Mouse (Mus musculus) hindbrain, embryonic 13.5 days (tissue): ENCODE results near the gene Rbpj. TPM values are rescaled to one million over a fixed set of nuclear protein-coding genes. Genes with fewer than 3 reads are reported as not detected.

ENCODE experiments used
- ATAC-seq: fragments of 200-750 bp; cut with Nextera tagmentation; 2 replicates; pipeline ENCODE4 v1.8.0; 2017; ENCODE audit warnings: moderate TSS enrichment; ENCODE audit not compliant: low FRiP score
- H3K27ac ChIP-seq: fragments of 300-500 bp; sonication (generic); 2 replicates; pipeline ENCODE4 v1.5.1; 2015; ENCODE audit warnings: inconsistent platforms, mild to moderate bottlenecking, moderate library complexity
- H3K27me3 ChIP-seq: fragments of 300-500 bp; sonication (generic); 2 replicates; pipeline ENCODE4 v1.6.1; 2015; ENCODE audit warnings: mild to moderate bottlenecking, inconsistent platforms
- H3K36me3 ChIP-seq: fragments of 300-500 bp; sonication (generic); 2 replicates; pipeline ENCODE4 v1.6.1; 2015; ENCODE audit warnings: mild to moderate bottlenecking, inconsistent platforms
- H3K4me1 ChIP-seq: fragments of 300-500 bp; sonication (generic); replicated peaks from 2 replicates; pipeline ENCODE4 v1.6.1; 2015; ENCODE audit warnings: inconsistent platforms
- H3K4me2 ChIP-seq: fragments of 300-500 bp; sonication (generic); 2 replicates; pipeline ENCODE4 v1.6.1; 2015; ENCODE audit warnings: inconsistent platforms, mild to moderate bottlenecking, moderate library complexity
- H3K4me3 ChIP-seq: fragments of 300-500 bp; sonication (generic); 2 replicates; pipeline ENCODE4 v1.5.1; 2015; ENCODE audit warnings: mild to moderate bottlenecking, inconsistent platforms
- H3K9ac ChIP-seq: fragments of 300-500 bp; sonication (generic); 2 replicates; pipeline ENCODE4 v1.6.1; 2015; ENCODE audit warnings: mild to moderate bottlenecking, inconsistent platforms
- H3K9me3 ChIP-seq: fragments of 300-500 bp; sonication (generic); 2 replicates; pipeline ENCODE4 v1.6.1; 2016; ENCODE audit warnings: inconsistent platforms
- whole genome bisulfite sequencing: fragments of 180-500 bp; shearing (Covaris S2); methylation state at CpG from one replicate; pipeline ENCODE4 v1.1.7; 2015; 5-methylcytosine and 5-hydroxymethylcytosine counted together
- polyA plus RNA-seq: library from polyadenylated mRNA; unstranded; fragments of >200 nt; fragmentation: Nextera tagmentation; extraction: Ambion mirVana; gene quantifications from 2 replicates; pipeline ENCODE4 v1.2.1, GENCODE M21; 2015

The Rbpj gene
- polyA plus RNA-seq, 1 experiment from 2014 or later: 38.1 TPM

DNA sequence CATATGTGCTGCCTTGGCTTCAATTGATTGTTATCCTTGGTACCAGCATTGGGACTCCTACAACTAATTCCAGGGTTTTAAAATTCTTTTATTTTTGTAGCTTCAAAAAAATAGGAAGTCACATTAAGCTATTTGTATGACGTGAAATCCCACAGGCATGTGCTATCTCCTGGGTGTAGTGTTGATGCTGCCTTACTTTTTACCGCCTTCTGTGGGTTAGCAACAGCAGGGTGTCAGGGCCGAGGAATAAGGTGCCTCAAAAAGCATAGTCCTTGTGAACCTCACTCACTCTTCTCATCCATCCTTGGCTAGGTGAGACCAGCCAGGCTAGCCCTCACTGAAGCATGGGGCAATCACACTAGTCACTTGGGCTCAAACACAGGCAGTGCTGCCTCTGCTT is 171.3 kb downstream of the Rbpj start:
- no peak for ATAC-seq
- H3K4me1 ChIP-seq: no peaks in the 10 kb centered on the region
- no peaks in the 10 kb centered on the region for H3K27me3 ChIP-seq
- 91% methylated on average over 3 of the region's 3 CpGs for WGBS
- no peak overlapping the region for H3K4me3 ChIP-seq
- H3K36me3 ChIP-seq: peaks cover 3% of the 10 kb centered on the region
- H3K4me2 ChIP-seq: no peak overlapping the region
- no peak overlapping the region for H3K27ac ChIP-seq
- no peaks in the 10 kb centered on the region for H3K9me3 ChIP-seq
- H3K9ac ChIP-seq: no peak overlapping the region

DNA sequence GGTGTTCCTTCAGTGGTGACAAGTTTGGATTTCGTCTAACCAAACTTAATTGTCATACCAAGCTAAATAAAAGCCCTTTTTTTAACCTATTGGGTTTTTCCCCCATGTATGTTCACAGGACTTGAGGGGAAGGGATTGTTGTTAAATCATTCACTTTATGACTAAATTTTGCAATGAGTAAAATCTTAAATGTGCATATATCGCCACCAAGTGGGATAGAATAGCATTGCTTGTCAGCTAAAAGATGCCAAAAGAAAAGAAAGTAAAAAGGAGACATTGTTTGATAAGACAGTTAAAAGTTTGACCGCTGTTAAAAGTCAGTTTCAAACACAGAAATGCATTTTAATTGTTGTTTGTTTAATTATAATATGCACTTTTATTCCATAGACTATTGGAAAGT is 172.7 kb downstream of the Rbpj start:
- no peaks in the 10 kb centered on the region for H3K27me3 ChIP-seq
- no peaks in the 10 kb centered on the region for H3K9me3 ChIP-seq
- no peak overlapping the region for H3K4me2 ChIP-seq
- no peak for ATAC-seq
- no peak overlapping the region for H3K4me3 ChIP-seq
- no peak overlapping the region for H3K27ac ChIP-seq
- 82% methylated on average over 3 of the region's 3 CpGs for WGBS
- H3K9ac ChIP-seq: no peak overlapping the region
- no peaks in the 10 kb centered on the region for H3K4me1 ChIP-seq
- peaks cover 13% of the 10 kb centered on the region for H3K36me3 ChIP-seq

DNA sequence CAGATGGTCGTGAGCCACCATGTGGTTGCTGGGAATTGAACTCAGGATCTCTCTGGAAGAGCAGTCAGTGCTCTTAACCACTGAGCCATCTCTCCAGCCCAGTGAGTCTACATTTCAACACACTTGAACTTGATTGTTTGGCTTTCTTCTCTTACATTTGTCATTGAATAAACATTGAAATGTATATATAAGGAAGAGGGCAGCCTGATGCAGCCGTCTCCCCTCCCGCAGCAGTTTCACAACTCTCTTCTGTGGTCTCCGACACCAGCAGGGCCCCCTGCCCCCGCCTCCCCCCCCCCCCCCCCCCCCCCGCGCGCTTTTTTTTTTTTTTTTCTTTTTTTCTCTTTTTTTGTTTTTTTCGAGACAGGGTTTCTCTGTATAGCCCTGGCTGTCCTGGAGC is 180.7 kb downstream of the Rbpj start:
- WGBS: 94% methylated on average over 4 of the region's 9 CpGs
- H3K27me3 ChIP-seq: no peaks in the 10 kb centered on the region

DNA sequence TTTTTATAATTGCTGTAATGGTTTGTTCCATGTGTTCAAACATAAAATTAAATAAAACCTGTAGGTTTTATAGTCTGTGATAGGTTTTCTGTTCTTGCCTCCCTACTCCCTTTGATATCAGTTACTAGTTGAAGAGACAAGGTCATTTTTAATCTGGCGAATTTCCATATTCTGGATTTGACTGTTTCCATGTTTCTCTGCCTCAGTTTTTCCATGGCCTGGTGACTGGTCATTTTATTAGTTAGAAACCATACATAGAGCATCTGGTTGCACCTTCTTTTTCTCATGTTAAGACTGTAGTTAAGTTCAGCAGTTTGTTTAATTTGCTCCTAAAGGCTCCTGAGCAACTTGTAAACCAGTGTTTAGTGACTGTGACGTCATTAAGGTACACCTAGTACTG is 181.4 kb downstream of the Rbpj start:
- no peaks in the 10 kb centered on the region for H3K9me3 ChIP-seq
- no peak overlapping the region for H3K4me3 ChIP-seq
- H3K4me2 ChIP-seq: no peak overlapping the region
- H3K4me1 ChIP-seq: no peaks in the 10 kb centered on the region
- no peak for ATAC-seq
- H3K27ac ChIP-seq: no peak overlapping the region
- H3K36me3 ChIP-seq: peaks cover 31% of the 10 kb centered on the region
- no peaks in the 10 kb centered on the region for H3K27me3 ChIP-seq
- H3K9ac ChIP-seq: no peak overlapping the region
- 96% methylated on average over 2 of the region's 2 CpGs for WGBS

More for the DNA sequence above, 180.7 kb downstream of the Rbpj start:
- no peak overlapping the region for H3K9ac ChIP-seq
- H3K4me1 ChIP-seq: no peaks in the 10 kb centered on the region
- H3K4me2 ChIP-seq: no peak overlapping the region
- no peak for ATAC-seq
- peaks cover 28% of the 10 kb centered on the region for H3K36me3 ChIP-seq
- no peaks in the 10 kb centered on the region for H3K9me3 ChIP-seq
- H3K4me3 ChIP-seq: no peak overlapping the region
- no peak overlapping the region for H3K27ac ChIP-seq

DNA sequence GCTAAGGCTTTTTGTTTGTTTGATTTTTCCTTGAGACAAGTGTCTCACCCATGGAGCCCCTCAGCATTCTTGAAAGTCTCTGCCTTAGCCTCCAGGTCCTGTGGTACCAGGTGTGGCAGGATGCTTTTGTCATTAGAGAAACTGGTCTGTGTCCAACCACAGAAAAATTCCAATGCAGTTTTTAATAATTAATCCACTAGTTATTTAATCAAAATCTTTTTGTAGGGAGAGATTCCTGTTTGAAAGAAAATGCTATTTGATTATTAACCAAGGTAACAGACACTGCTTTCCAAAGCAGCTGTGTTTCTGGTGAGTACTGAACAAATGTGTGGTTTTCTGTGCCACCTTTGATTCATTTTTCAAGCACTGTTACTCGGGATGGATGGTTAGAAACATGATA is 190.6 kb downstream of the Rbpj start:
- Histone ChIP-seq H3K9me3 (no peaks in the 10 kb centered on the region), H3K36me3 (peaks cover 19% of the 10 kb centered on the region), H3K4me2 (no peak overlapping the region), H3K4me3 (no peak overlapping the region), H3K9ac (no peak overlapping the region), H3K4me1 (no peaks in the 10 kb centered on the region), H3K27ac (no peak overlapping the region), H3K27me3 (no peaks in the 10 kb centered on the region)
- WGBS: 50% methylated on average over 1 of the region's 1 CpGs
- no peak for ATAC-seq

DNA sequence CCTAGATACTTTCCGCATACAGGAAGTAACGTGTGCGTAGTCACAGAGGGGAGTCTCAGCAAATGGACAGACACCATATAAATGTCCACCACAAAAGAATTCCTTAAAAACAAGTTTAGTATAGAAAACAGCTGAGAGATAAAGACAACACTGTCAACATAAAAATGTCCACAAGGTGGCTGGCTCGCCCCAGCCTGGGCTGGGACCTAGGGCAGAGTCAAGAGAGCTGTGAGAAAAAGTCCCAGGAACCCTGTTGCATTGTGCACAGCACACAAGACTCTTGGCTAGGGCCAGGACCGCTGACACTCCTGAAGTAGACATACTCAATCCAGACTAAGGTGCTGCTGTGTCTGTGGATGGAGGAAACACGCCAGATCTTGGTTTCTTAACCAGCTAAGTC is 192.0 kb downstream of the Rbpj start:
- Histone ChIP-seq H3K9me3 (no peaks in the 10 kb centered on the region), H3K27ac (no peak overlapping the region), H3K4me1 (no peaks in the 10 kb centered on the region), H3K4me3 (no peak overlapping the region), H3K9ac (no peak overlapping the region), H3K4me2 (no peak overlapping the region), H3K27me3 (no peaks in the 10 kb centered on the region), H3K36me3 (peaks cover 8% of the 10 kb centered on the region)
- 80% methylated on average over 6 of the region's 6 CpGs for WGBS
- peak; percentile 53 for ATAC-seq

DNA sequence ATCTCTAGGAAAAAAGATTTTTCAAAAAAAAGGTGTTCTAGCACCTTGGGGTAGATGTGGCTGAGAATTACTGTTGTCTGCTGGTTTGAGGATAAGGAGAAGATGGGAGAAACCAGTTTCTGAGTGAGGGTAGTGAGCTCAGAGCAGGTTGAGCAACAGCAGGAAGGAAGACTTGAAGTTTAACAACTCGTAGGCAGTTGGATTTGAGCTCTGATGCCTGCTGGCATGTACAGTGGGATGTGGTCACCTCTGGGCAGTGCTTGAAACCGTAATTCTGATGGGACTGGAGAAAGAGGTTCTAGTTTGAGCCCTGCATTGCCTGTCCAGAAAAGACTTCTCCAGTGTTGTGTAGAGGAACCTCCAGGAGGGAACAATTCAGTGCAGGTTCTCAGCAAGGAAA is 195.6 kb downstream of the Rbpj start:
- no peaks in the 10 kb centered on the region for H3K9me3 ChIP-seq
- no peak overlapping the region for H3K4me3 ChIP-seq
- no peak overlapping the region for H3K9ac ChIP-seq
- no peaks in the 10 kb centered on the region for H3K4me1 ChIP-seq
- WGBS: 83% methylated on average over 2 of the region's 2 CpGs
- H3K27me3 ChIP-seq: no peaks in the 10 kb centered on the region
- ATAC-seq: no peak
- H3K4me2 ChIP-seq: no peak overlapping the region
- H3K27ac ChIP-seq: no peak overlapping the region
- H3K36me3 ChIP-seq: peaks cover under 1% of the 10 kb centered on the region

DNA sequence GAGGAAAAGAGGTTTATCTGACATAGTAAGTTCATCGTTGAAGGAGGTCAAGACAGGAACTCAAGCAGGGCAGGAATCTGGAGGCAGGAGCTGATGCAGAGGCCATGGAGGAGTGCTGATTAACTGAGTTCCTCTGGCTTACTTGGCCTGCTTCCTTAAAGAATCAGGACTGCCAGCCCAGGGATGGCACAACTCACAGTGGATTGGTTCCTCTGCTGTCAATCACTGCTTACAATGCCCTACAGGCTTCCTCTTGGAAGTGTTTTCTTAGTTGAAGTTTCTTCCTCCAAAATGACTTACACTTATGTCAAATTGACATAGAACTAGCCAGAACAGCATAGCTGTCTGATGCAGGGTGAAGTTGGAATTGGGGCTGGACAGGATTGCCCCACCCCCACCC is 196.5 kb downstream of the Rbpj start:
- ATAC-seq: no peak
- Histone ChIP-seq H3K9ac (no peak overlapping the region), H3K9me3 (no peaks in the 10 kb centered on the region), H3K27ac (no peak overlapping the region), H3K27me3 (no peaks in the 10 kb centered on the region), H3K4me2 (no peak overlapping the region), H3K36me3 (no peaks in the 10 kb centered on the region), H3K4me3 (no peak overlapping the region), H3K4me1 (no peaks in the 10 kb centered on the region)
- 50% methylated on average over 1 of the region's 1 CpGs for WGBS

DNA sequence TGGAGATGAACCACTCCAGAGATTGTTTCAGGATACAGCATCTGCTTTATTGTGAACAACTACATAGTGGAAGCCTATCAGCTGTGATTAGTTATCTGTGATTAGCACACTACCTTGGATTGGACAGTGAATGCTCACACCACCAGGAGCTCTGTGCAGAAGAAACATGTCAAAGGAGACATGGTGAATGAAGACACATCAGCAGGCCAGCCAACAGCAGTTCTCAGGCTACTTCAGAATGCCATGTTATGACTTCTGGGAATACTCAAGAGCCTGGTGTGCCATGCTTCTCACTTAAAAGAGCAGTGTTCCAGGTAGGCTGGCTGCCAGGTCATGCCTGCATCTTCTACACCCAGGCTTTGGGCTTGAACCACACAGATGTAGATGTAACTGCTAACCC is 197.7 kb downstream of the Rbpj start:
- no peaks in the 10 kb centered on the region for H3K27me3 ChIP-seq
- ATAC-seq: no peak
- no peaks in the 10 kb centered on the region for H3K9me3 ChIP-seq
- H3K27ac ChIP-seq: no peak overlapping the region
- no peak overlapping the region for H3K4me2 ChIP-seq
- H3K4me1 ChIP-seq: no peaks in the 10 kb centered on the region
- H3K4me3 ChIP-seq: no peak overlapping the region
- H3K9ac ChIP-seq: no peak overlapping the region
- no peaks in the 10 kb centered on the region for H3K36me3 ChIP-seq

DNA sequence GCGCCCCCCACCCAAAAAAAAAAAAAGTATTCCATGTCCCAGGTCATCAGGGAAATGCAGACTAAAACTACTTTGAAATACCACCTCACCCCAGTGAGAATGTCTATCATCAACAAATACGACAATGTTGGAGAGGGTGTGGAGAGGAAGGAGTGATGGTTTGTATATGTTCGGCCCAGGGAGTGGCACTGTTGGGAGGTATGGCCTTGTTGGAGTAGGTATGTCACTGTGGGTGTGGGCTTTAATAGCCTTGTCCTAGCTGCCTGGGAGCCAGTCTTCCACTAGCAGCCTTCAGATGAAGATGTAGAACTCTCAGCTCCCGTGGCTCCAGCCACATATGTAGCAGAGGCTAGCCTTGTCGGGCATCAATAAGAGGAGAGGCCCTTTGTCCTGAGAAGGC is 202.1 kb downstream of the Rbpj start:
- H3K9ac ChIP-seq: no peak overlapping the region
- no peaks in the 10 kb centered on the region for H3K9me3 ChIP-seq
- no peak for ATAC-seq
- no peaks in the 10 kb centered on the region for H3K36me3 ChIP-seq
- no peaks in the 10 kb centered on the region for H3K27me3 ChIP-seq
- H3K27ac ChIP-seq: no peak overlapping the region
- no peak overlapping the region for H3K4me2 ChIP-seq
- no peaks in the 10 kb centered on the region for H3K4me1 ChIP-seq
- H3K4me3 ChIP-seq: no peak overlapping the region
- 94% methylated on average over 5 of the region's 5 CpGs for WGBS

DNA sequence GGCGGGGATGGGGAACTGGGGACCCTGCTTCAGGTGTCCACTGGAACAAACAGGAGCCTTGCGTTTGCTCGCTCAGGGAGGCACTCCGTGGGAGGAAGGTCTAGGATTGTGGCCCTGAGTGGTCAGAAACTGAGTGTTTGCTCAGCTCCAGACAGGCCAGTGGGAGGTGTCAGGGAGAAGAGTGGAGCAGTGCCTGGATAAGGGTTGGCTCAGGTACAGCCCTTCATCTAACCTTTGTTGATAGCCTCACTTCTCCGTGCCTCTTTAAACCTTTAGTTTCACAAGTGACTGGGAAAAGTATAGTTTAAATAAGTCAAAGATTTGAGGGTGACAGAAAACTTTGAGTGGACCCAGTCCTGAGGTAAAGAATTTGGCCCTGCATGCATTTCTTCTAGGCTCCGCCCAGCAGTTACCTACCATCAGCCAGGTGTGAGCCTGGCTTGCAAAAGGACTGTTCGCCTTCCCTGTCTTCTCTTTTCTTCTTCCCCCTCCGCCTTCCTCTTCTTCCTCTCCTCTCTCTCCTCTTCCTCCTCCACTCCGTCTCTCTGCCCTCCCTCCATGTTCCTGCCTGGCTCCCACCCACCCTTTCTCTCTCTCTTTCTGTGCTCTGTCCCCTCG is 204.5 kb downstream of the Rbpj start:
- Histone ChIP-seq H3K27ac (no peak overlapping the region), H3K4me2 (no peak overlapping the region), H3K36me3 (no peaks in the 10 kb centered on the region), H3K4me3 (no peak overlapping the region), H3K27me3 (no peaks in the 10 kb centered on the region), H3K9me3 (no peaks in the 10 kb centered on the region), H3K4me1 (no peaks in the 10 kb centered on the region), H3K9ac (no peak overlapping the region)
- 88% methylated on average over 10 of the region's 10 CpGs for WGBS
- ATAC-seq: no peak

DNA sequence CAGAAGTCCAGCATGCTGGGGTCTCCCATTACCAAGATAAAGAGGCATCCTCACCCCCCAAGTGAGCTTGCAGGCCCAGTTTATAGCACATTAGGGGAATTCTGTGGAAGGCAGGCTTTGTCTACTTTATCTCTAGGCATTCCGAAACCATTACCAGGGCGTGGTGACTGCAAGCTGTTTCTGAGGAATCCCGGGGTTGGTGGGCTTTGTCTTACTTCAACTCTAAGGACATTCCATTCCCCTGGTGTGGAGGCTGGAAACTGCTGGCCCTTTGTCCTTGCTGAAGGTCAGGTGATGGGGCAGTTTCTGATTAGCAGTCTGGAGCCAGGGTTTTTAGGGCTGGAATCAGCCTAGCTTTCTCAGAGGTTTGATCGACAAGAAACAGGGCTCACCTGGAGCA is 205.6 kb downstream of the Rbpj start:
- Histone ChIP-seq H3K27ac (no peak overlapping the region), H3K9me3 (no peaks in the 10 kb centered on the region), H3K9ac (no peak overlapping the region), H3K4me2 (no peak overlapping the region), H3K4me3 (no peak overlapping the region), H3K27me3 (no peaks in the 10 kb centered on the region), H3K36me3 (no peaks in the 10 kb centered on the region), H3K4me1 (no peaks in the 10 kb centered on the region)
- no peak for ATAC-seq
- WGBS: 57% methylated on average over 4 of the region's 4 CpGs

DNA sequence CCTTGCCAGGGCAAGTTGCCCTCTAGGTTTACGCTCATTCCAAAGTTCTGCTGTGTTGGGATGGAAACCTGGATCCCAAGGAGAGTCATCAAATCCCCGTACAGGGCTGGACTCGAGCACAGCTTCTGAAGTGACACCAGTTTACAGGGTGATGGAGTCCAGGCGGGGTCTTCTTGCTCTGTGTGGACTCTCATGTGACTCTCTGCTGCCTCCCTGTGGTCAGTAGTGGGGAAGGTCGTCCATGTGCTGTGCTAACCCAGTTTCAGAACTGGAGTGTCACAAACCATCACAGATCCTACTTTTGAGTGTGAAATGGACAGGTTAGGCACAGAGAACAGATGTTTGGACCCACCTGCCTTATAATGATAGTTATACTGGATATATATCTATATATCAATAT is 206.4 kb downstream of the Rbpj start:
- Histone ChIP-seq H3K27me3 (no peaks in the 10 kb centered on the region), H3K9me3 (no peaks in the 10 kb centered on the region), H3K4me1 (no peaks in the 10 kb centered on the region), H3K9ac (no peak overlapping the region), H3K36me3 (no peaks in the 10 kb centered on the region), H3K27ac (no peak overlapping the region), H3K4me3 (no peak overlapping the region), H3K4me2 (no peak overlapping the region)
- 27% methylated on average over 5 of the region's 5 CpGs for WGBS
- ATAC-seq: peak; percentile 78
